Mouse (Mus musculus): ENCODE data around the gene Gm10490. TPM values are rescaled to one million over a fixed set of nuclear protein-coding genes. Genes with fewer than 3 reads are reported as not detected.

Gm10490 gene
- polyA plus RNA-seq, 2 experiments, result not detected

GRCm38 (mm10) chrX:7937667-7938066, 28.3 kb downstream of the Gm10490 start:
- no peak for ATAC-seq (ENCODE audit: low FRiP score, low read depth)
- Histone ChIP-seq H3K27ac (replicated peaks; ENCODE audit: low read depth, low read length) (no peak overlapping the region), H3K27me3 (ENCODE audit: control insufficient read depth, insufficient read depth, low read length) (no peaks in the 10 kb centered on the region), H3K4me2 (replicated peaks; ENCODE audit: low read depth, low read length, severe bottlenecking) (no peak overlapping the region), H3K36me3 (ENCODE audit: control insufficient read depth, insufficient read depth, low read length) (0 out of 2 replicates have a peak, but pooled peaks cover 17% of the 10 kb centered on the region), H3K4me3 (replicated peaks; ENCODE audit: low read length) (no peak overlapping the region), H3K4me1 (ENCODE audit: control insufficient read depth, insufficient read depth, low read length) (no peaks in the 10 kb centered on the region), H3K9ac (ENCODE audit: low read depth, low read length, severe bottlenecking) (no peak overlapping the region), H3K9me3 (ENCODE audit: control insufficient read depth, low read length) (no peaks in the 10 kb centered on the region)
- no peak for DNase-seq (ENCODE audit: low spot score)
- TF ChIP-seq POLR2A (IDR thresholded peaks at IDR 0.05; ENCODE audit: borderline replicate concordance, extremely low read depth, insufficient read depth, insufficient read length), result no peak
- 99% methylated on average over 4 of the region's 6 CpGs for WGBS

GRCm38 (mm10) chrX:7945618-7946017, 36.3 kb downstream of the Gm10490 start:
- H3K9me3 ChIP-seq (ENCODE audit: control insufficient read depth, low read length), result no peaks in the 10 kb centered on the region
- no peak overlapping the region for H3K27ac ChIP-seq (replicated peaks; ENCODE audit: low read depth, low read length)
- no peak overlapping the region for H3K4me2 ChIP-seq (replicated peaks; ENCODE audit: low read depth, low read length, severe bottlenecking)
- H3K4me1 ChIP-seq (ENCODE audit: control insufficient read depth, insufficient read depth, low read length), result no peaks in the 10 kb centered on the region
- 71% methylated on average over 8 of the region's 8 CpGs for WGBS
- TF ChIP-seq POLR2A (IDR thresholded peaks at IDR 0.05; ENCODE audit: borderline replicate concordance, extremely low read depth, insufficient read depth, insufficient read length), result no peak
- H3K4me3 ChIP-seq (replicated peaks; ENCODE audit: low read length), result no peak overlapping the region
- no peak overlapping the region for H3K9ac ChIP-seq (ENCODE audit: low read depth, low read length, severe bottlenecking)
- ATAC-seq (ENCODE audit: low FRiP score, low read depth) (no peak), DNase-seq (ENCODE audit: low spot score) (no peak)
- no peaks in the 10 kb centered on the region for H3K27me3 ChIP-seq (ENCODE audit: control insufficient read depth, insufficient read depth, low read length)
- peaks cover 5% of the 10 kb centered on the region for H3K36me3 ChIP-seq (ENCODE audit: control insufficient read depth, insufficient read depth, low read length)

DNA sequence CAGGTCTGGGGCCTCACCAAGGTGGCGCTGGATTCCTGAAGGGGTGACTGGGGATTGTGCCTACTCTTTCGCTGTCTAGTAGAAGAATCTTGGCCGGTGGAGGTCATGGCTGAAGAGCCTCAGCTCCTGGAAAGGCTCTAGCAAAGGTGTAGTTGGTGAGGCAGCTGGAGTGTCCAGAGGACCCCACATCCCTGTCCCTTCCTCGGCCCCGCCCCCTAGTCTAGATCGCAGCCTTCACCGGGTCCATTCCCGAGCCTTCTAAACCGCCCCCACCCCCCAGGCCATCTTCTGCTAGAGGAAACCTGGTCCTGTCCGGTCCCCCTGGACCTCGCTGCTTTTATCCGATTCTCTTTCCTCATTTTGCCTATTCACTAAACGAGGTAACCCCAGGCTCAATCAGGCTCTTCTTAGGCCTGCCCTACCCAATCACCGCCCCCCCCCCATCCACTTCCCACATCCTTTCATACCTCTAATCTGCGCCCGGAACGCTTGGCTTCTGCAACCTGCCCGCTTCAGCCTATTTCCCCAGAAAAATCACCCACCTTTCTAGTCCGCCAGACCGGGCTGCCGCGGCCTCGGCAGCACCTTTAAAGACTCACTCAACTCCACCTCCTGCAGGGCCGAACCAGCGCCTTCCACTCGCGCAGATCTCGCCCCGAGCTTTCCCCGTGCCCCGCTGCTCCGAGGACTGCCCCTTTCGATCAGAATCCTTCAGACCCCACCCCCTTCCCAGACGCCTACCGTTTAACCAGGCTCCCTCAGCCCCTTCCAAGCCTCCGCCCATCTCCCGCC, 38.0 kb downstream of the Gm10490 start, which contains the start of gene Hdac6:
Hdac6 (minus strand) TSS at position 782 of the 792 bp plus-strand sequence.
- 29% methylated on average over 31 of the region's 37 CpGs for WGBS
- Histone ChIP-seq H3K4me2 (replicated peaks; ENCODE audit: low read depth, low read length, severe bottlenecking) (peak within 1 kb of the TSS; percentile 46), H3K9me3 (ENCODE audit: control insufficient read depth, low read length) (no peaks in the 10 kb centered on the region), H3K27me3 (ENCODE audit: control insufficient read depth, insufficient read depth, low read length) (no peaks in the 10 kb centered on the region), H3K4me3 (replicated peaks; ENCODE audit: low read length) (peak within 1 kb of the TSS; percentile 46), H3K9ac (ENCODE audit: low read depth, low read length, severe bottlenecking) (peak within 1 kb of the TSS; percentile 54), H3K27ac (replicated peaks; ENCODE audit: low read depth, low read length) (0 out of 2 replicates have a peak within 1 kb of the TSS, but pooled peaks have one; percentile 33), H3K4me1 (ENCODE audit: control insufficient read depth, insufficient read depth, low read length) (no peaks in the 10 kb centered on the region), H3K36me3 (ENCODE audit: control insufficient read depth, insufficient read depth, low read length) (peaks cover 2% of the 10 kb centered on the region)
- no peak for ATAC-seq (ENCODE audit: low FRiP score, low read depth)
- DNase-seq (ENCODE audit: low spot score), result no peak
- peak; percentile 47; the same call in 1 of the 2 replicates for TF ChIP-seq POLR2A (IDR thresholded peaks at IDR 0.05; ENCODE audit: borderline replicate concordance, extremely low read depth, insufficient read depth, insufficient read length)

DNA sequence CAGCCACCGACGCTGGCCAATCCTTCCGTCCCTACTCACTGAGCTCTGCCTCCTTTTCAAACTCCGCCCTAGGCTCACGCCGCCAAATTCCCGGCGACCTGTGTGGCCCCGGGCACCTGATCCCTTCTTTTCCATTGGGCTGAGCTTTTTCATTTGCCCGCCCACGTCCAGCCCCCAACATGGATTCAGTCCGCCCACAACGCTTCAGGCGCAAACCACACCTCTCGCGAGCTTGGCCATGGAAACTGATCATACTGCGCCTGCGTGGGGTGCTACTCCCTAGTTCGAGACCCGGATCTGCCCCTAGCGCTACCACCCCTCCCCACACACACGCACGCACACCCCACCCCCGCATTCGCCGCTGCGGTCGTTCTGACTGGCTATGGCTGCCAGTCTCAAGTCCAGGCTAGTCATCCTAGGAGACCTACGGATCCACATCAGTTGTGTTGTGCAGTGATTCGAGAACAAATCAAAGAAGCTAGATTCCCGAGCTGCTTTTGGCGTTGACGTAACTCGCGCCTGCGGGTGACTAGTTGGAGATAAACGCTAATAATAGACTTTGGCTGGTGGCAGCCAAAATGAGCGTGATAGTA, 38.7 kb downstream of the Gm10490 start:
- no peak for TF ChIP-seq POLR2A (IDR thresholded peaks at IDR 0.05; ENCODE audit: borderline replicate concordance, extremely low read depth, insufficient read depth, insufficient read length)
- WGBS, result 22% methylated on average over 38 of the region's 38 CpGs
- Histone ChIP-seq H3K27me3 (ENCODE audit: control insufficient read depth, insufficient read depth, low read length) (no peaks in the 10 kb centered on the region), H3K9me3 (ENCODE audit: control insufficient read depth, low read length) (no peaks in the 10 kb centered on the region), H3K27ac (replicated peaks; ENCODE audit: low read depth, low read length) (0 out of 2 replicates have a peak overlapping the region, but pooled peaks have one; percentile 33), H3K36me3 (ENCODE audit: control insufficient read depth, insufficient read depth, low read length) (peaks cover 2% of the 10 kb centered on the region), H3K4me3 (replicated peaks; ENCODE audit: low read length) (peak overlapping the region; percentile 46), H3K4me2 (replicated peaks; ENCODE audit: low read depth, low read length, severe bottlenecking) (peak overlapping the region; percentile 45), H3K9ac (ENCODE audit: low read depth, low read length, severe bottlenecking) (peak overlapping the region; percentile 54), H3K4me1 (ENCODE audit: control insufficient read depth, insufficient read depth, low read length) (no peaks in the 10 kb centered on the region)
- ATAC-seq (ENCODE audit: low FRiP score, low read depth) (peak; percentile 99), DNase-seq (ENCODE audit: low spot score) (peak; percentile 92)

DNA sequence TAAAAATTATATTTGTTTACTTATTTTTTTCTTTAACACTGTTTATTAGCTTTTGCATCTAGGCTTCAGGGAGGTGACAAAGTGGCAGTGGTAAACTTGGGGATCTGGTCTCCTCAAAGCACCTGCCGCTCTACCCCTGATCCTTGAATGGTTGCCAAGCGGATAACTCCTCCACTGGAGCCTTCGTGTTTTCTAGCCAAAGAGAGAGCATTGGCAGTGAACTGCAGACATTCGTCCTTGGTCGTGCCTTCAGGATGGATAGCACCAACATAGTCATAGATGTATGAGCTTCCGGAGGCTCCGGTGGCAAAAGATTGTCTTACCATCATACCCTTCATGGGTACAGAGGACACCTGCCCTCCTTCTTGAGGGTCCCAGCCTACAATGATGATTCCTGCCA, 40.7 kb downstream of the Gm10490 start:
- TF ChIP-seq POLR2A (IDR thresholded peaks at IDR 0.05; ENCODE audit: borderline replicate concordance, extremely low read depth, insufficient read depth, insufficient read length), result no peak
- DNase-seq (ENCODE audit: low spot score) (no peak), ATAC-seq (ENCODE audit: low FRiP score, low read depth) (no peak)
- Histone ChIP-seq H3K27ac (replicated peaks; ENCODE audit: low read depth, low read length) (no peak overlapping the region), H3K27me3 (ENCODE audit: control insufficient read depth, insufficient read depth, low read length) (no peaks in the 10 kb centered on the region), H3K4me3 (replicated peaks; ENCODE audit: low read length) (no peak overlapping the region), H3K4me2 (replicated peaks; ENCODE audit: low read depth, low read length, severe bottlenecking) (no peak overlapping the region), H3K4me1 (ENCODE audit: control insufficient read depth, insufficient read depth, low read length) (no peaks in the 10 kb centered on the region), H3K9me3 (ENCODE audit: control insufficient read depth, low read length) (no peaks in the 10 kb centered on the region), H3K9ac (ENCODE audit: low read depth, low read length, severe bottlenecking) (no peak overlapping the region), H3K36me3 (ENCODE audit: control insufficient read depth, insufficient read depth, low read length) (no peaks in the 10 kb centered on the region)
- 88% methylated on average over 7 of the region's 7 CpGs for WGBS
